Mouse (Mus musculus) E14TG2a.4 (cell line): Measurements from ENCODE around the gene Smarcc1.

ENCODE experiments used
- CTCF ChIP-seq: conservative IDR thresholded peaks from 2 replicates; pipeline ENCODE4 v1.5.1; 2014; ENCODE audit warnings: low read length
- NANOG ChIP-seq: IDR thresholded peaks from 2 replicates; pipeline ENCODE4 v1.6.1; 2014; ENCODE audit warnings: borderline replicate concordance, low read length, mixed read lengths

GRCm38 (mm10) chr9:110258646-110259045 is 141.1 kb downstream of the Smarcc1 start:
- TF ChIP-seq CTCF (no peak), NANOG (no peak)
